Mouse (Mus musculus): Measurements from ENCODE around the gene Slc17a8. TPM values are rescaled to one million over a fixed set of nuclear protein-coding genes. Genes with fewer than 3 reads are reported as not detected.
A peak's percentile ranks its signal among the peaks of the same experiment; 100 is the strongest.

Slc17a8 gene
- polyA plus RNA-seq, 1 experiment: not detected

- Histone ChIP-seq H3K36me3 (replicated peaks; ENCODE audit: low read length) (peaks cover 42% of the 10 kb centered on the region), H3K4me3 (replicated peaks) (no peak overlapping the region), H3K4me1 (peaks cover 10% of the 10 kb centered on the region; the same call in 1 of the 2 replicates), H3K9me3 (no peaks in the 10 kb centered on the region), H3K27me3 (replicated peaks) (no peaks in the 10 kb centered on the region)
- TF ChIP-seq FLI1 (IDR thresholded peaks at IDR 0.05; ENCODE audit: low read length): no peak
- no peak for TF ChIP-seq GATA1 (IDR thresholded peaks at IDR 0.05; ENCODE audit: borderline replicate concordance, low read length)
Measured at GRCm38 (mm10) chr10:89635018-89635417, 14.0 kb upstream of the Slc17a8 start.

GRCm38 (mm10) chr10:89633736-89634426 lies 12.8 kb upstream of the Slc17a8 start:
- TF ChIP-seq FLI1 (IDR thresholded peaks at IDR 0.05; ENCODE audit: low read length): no peak
- Histone ChIP-seq H3K36me3 (replicated peaks; ENCODE audit: low read length) (peaks cover 31% of the 10 kb centered on the region), H3K9me3 (no peaks in the 10 kb centered on the region), H3K4me3 (replicated peaks) (no peak overlapping the region), H3K27me3 (replicated peaks) (no peaks in the 10 kb centered on the region), H3K4me1 (peaks cover 14% of the 10 kb centered on the region)

GRCm38 (mm10) chr10:89633121-89633520 lies 12.1 kb upstream of the Slc17a8 start:
- Histone ChIP-seq H3K9me3 (no peaks in the 10 kb centered on the region), H3K4me1 (peaks cover 19% of the 10 kb centered on the region), H3K36me3 (replicated peaks; ENCODE audit: low read length) (peaks cover 25% of the 10 kb centered on the region), H3K4me3 (replicated peaks) (no peak overlapping the region), H3K27me3 (replicated peaks) (no peaks in the 10 kb centered on the region)
- TF ChIP-seq GATA1 (IDR thresholded peaks at IDR 0.05; ENCODE audit: borderline replicate concordance, low read length): no peak
- TF ChIP-seq FLI1 (IDR thresholded peaks at IDR 0.05; ENCODE audit: low read length): no peak

- Histone ChIP-seq H3K27me3 (replicated peaks) (no peaks in the 10 kb centered on the region), H3K4me1 (peaks cover 25% of the 10 kb centered on the region), H3K9me3 (no peaks in the 10 kb centered on the region), H3K36me3 (replicated peaks; ENCODE audit: low read length) (peaks cover 27% of the 10 kb centered on the region), H3K4me3 (replicated peaks) (no peak overlapping the region)
- TF ChIP-seq FLI1 (IDR thresholded peaks at IDR 0.05; ENCODE audit: low read length) (no peak), GATA1 (IDR thresholded peaks at IDR 0.05; ENCODE audit: borderline replicate concordance, low read length) (no peak)
Measured at GRCm38 (mm10) chr10:89631831-89632230, 10.8 kb upstream of the Slc17a8 start.

GRCm38 (mm10) chr10:89630564-89630963 lies 9.5 kb upstream of the Slc17a8 start:
- Histone ChIP-seq H3K4me1 (peaks cover 29% of the 10 kb centered on the region), H3K36me3 (replicated peaks; ENCODE audit: low read length) (peaks cover 23% of the 10 kb centered on the region), H3K9me3 (no peaks in the 10 kb centered on the region), H3K27me3 (replicated peaks) (no peaks in the 10 kb centered on the region), H3K4me3 (replicated peaks) (no peak overlapping the region)
- TF ChIP-seq GATA1 (IDR thresholded peaks at IDR 0.05; ENCODE audit: borderline replicate concordance, low read length) (no peak), FLI1 (IDR thresholded peaks at IDR 0.05; ENCODE audit: low read length) (no peak)

- Histone ChIP-seq H3K9me3 (peaks cover 3% of the 10 kb centered on the region), H3K4me1 (peaks cover 28% of the 10 kb centered on the region), H3K27me3 (replicated peaks) (no peaks in the 10 kb centered on the region), H3K4me3 (replicated peaks) (no peak overlapping the region), H3K36me3 (replicated peaks; ENCODE audit: low read length) (peaks cover 27% of the 10 kb centered on the region)
- no peak for TF ChIP-seq GATA1 (IDR thresholded peaks at IDR 0.05; ENCODE audit: borderline replicate concordance, low read length)
Measured at GRCm38 (mm10) chr10:89630052-89630451, 9.0 kb upstream of the Slc17a8 start.

- Histone ChIP-seq H3K4me1 (peaks cover 23% of the 10 kb centered on the region), H3K4me3 (replicated peaks) (no peak overlapping the region), H3K36me3 (replicated peaks; ENCODE audit: low read length) (peaks cover 9% of the 10 kb centered on the region), H3K9me3 (peaks cover 7% of the 10 kb centered on the region), H3K27me3 (replicated peaks) (no peaks in the 10 kb centered on the region)
- TF ChIP-seq FLI1 (IDR thresholded peaks at IDR 0.05; ENCODE audit: low read length): no peak
- TF ChIP-seq GATA1 (IDR thresholded peaks at IDR 0.05; ENCODE audit: borderline replicate concordance, low read length): no peak
Measured at GRCm38 (mm10) chr10:89626714-89627113, 5.7 kb upstream of the Slc17a8 start.

GRCm38 (mm10) chr10:89624196-89624595 lies 3.1 kb upstream of the Slc17a8 start:
- peaks cover 9% of the 10 kb centered on the region for H3K36me3 ChIP-seq (replicated peaks; ENCODE audit: low read length)
- no peak for TF ChIP-seq FLI1 (IDR thresholded peaks at IDR 0.05; ENCODE audit: low read length)
- no peak for TF ChIP-seq GATA1 (IDR thresholded peaks at IDR 0.05; ENCODE audit: borderline replicate concordance, low read length)

GRCm38 (mm10) chr10:89599311-89599710 lies 21.7 kb downstream of the Slc17a8 start:
- Histone ChIP-seq H3K4me3 (replicated peaks) (no peak overlapping the region), H3K4me1 (peaks cover 62% of the 10 kb centered on the region), H3K36me3 (replicated peaks; ENCODE audit: low read length) (no peaks in the 10 kb centered on the region), H3K9me3 (no peaks in the 10 kb centered on the region), H3K27me3 (replicated peaks) (no peaks in the 10 kb centered on the region)
- TF ChIP-seq GATA1 (IDR thresholded peaks at IDR 0.05; ENCODE audit: borderline replicate concordance, low read length): no peak
- TF ChIP-seq FLI1 (IDR thresholded peaks at IDR 0.05; ENCODE audit: low read length): no peak

More at GRCm38 (mm10) chr10:89624196-89624595, 3.1 kb upstream of the Slc17a8 start:
- Histone ChIP-seq H3K4me1 (peaks cover 26% of the 10 kb centered on the region), H3K9me3 (peaks cover 7% of the 10 kb centered on the region), H3K4me3 (replicated peaks) (no peak overlapping the region), H3K27me3 (replicated peaks) (peaks cover 4% of the 10 kb centered on the region)

GRCm38 (mm10) chr10:89597275-89597674 lies 23.8 kb downstream of the Slc17a8 start:
- H3K36me3 ChIP-seq (replicated peaks; ENCODE audit: low read length): no peaks in the 10 kb centered on the region
- no peaks in the 10 kb centered on the region for H3K27me3 ChIP-seq (replicated peaks)
- H3K9me3 ChIP-seq: no peaks in the 10 kb centered on the region
- H3K4me3 ChIP-seq (replicated peaks): peak overlapping the region; percentile 47
- TF ChIP-seq GATA1 (IDR thresholded peaks at IDR 0.05; ENCODE audit: borderline replicate concordance, low read length) (no peak), FLI1 (IDR thresholded peaks at IDR 0.05; ENCODE audit: low read length) (no peak)
- H3K4me1 ChIP-seq: peaks cover 68% of the 10 kb centered on the region
